Mouse (Mus musculus): Measurements from ENCODE around the gene Elk3. TPM values are rescaled to one million over a fixed set of nuclear protein-coding genes. Genes with fewer than 3 reads are reported as not detected.

Gene Elk3
- polyA plus RNA-seq, 1 experiment from 2014 or later: 45.6 TPM

GRCm38 (mm10) chr10:93276349-93276763 lies 34.6 kb downstream of the Elk3 start:
- H3K4me3 ChIP-seq (ENCODE audit: low read length): peak overlapping the region; percentile 30
- no peaks in the 10 kb centered on the region for H3K27me3 ChIP-seq (ENCODE audit: insufficient read depth, low read length)
- peak overlapping the region; percentile 53 for H3K9ac ChIP-seq (replicated peaks; ENCODE audit: low read length)
- no peaks in the 10 kb centered on the region for H3K9me3 ChIP-seq (ENCODE audit: low read length)
- WGBS: 16% methylated on average over 16 of the region's 16 CpGs
- ATAC-seq (ENCODE audit: low FRiP score, low TSS enrichment): peak; percentile 53
- H3K36me3 ChIP-seq (ENCODE audit: insufficient read depth, low read length): peaks cover 6% of the 10 kb centered on the region
- peak overlapping the region; percentile 33 for H3K27ac ChIP-seq (ENCODE audit: low read length)
- H3K4me2 ChIP-seq (replicated peaks; ENCODE audit: low read depth, low read length): peak overlapping the region; percentile 45
- H3K4me1 ChIP-seq (ENCODE audit: insufficient read depth, low read length): peaks cover 52% of the 10 kb centered on the region

GRCm38 (mm10) chr10:93275212-93276136 lies 35.5 kb downstream of the Elk3 start:
- Histone ChIP-seq H3K4me3 (ENCODE audit: low read length) (no peak overlapping the region), H3K9ac (replicated peaks; ENCODE audit: low read length) (peak overlapping the region; percentile 27; the same call in 1 of the 2 replicates), H3K27me3 (ENCODE audit: insufficient read depth, low read length) (no peaks in the 10 kb centered on the region), H3K4me1 (ENCODE audit: insufficient read depth, low read length) (peaks cover 47% of the 10 kb centered on the region), H3K9me3 (ENCODE audit: low read length) (no peaks in the 10 kb centered on the region), H3K4me2 (replicated peaks; ENCODE audit: low read depth, low read length) (peak overlapping the region; percentile 45; the same call in 1 of the 2 replicates), H3K27ac (ENCODE audit: low read length) (peak overlapping the region; percentile 28; the same call in 1 of the 2 replicates), H3K36me3 (ENCODE audit: insufficient read depth, low read length) (peaks cover 4% of the 10 kb centered on the region; the same call in 1 of the 2 replicates)
- WGBS: 58% methylated on average over 25 of the region's 25 CpGs
- ATAC-seq (ENCODE audit: low FRiP score, low TSS enrichment): no peak

- Histone ChIP-seq H3K4me3 (ENCODE audit: low read length) (no peak overlapping the region), H3K36me3 (ENCODE audit: insufficient read depth, low read length) (peaks cover 4% of the 10 kb centered on the region; the same call in 1 of the 2 replicates), H3K4me1 (ENCODE audit: insufficient read depth, low read length) (peaks cover 54% of the 10 kb centered on the region), H3K4me2 (replicated peaks; ENCODE audit: low read depth, low read length) (no peak overlapping the region), H3K27ac (ENCODE audit: low read length) (no peak overlapping the region), H3K27me3 (ENCODE audit: insufficient read depth, low read length) (no peaks in the 10 kb centered on the region), H3K9ac (replicated peaks; ENCODE audit: low read length) (no peak overlapping the region), H3K9me3 (ENCODE audit: low read length) (no peaks in the 10 kb centered on the region)
- 53% methylated on average over 2 of the region's 2 CpGs for WGBS
- no peak for ATAC-seq (ENCODE audit: low FRiP score, low TSS enrichment)
Observed at GRCm38 (mm10) chr10:93274277-93274696, 36.6 kb downstream of the Elk3 start.

- Histone ChIP-seq H3K36me3 (ENCODE audit: insufficient read depth, low read length) (no peaks in the 10 kb centered on the region), H3K9me3 (ENCODE audit: low read length) (no peaks in the 10 kb centered on the region), H3K9ac (replicated peaks; ENCODE audit: low read length) (no peak overlapping the region), H3K4me2 (replicated peaks; ENCODE audit: low read depth, low read length) (no peak overlapping the region), H3K27ac (ENCODE audit: low read length) (0 out of 2 replicates have a peak overlapping the region, but pooled peaks have one; percentile 3), H3K4me3 (ENCODE audit: low read length) (no peak overlapping the region), H3K27me3 (ENCODE audit: insufficient read depth, low read length) (no peaks in the 10 kb centered on the region), H3K4me1 (ENCODE audit: insufficient read depth, low read length) (peaks cover 56% of the 10 kb centered on the region)
- 0 out of 2 replicates have a peak, but pooled peaks have one; percentile 39 for ATAC-seq (ENCODE audit: low FRiP score, low TSS enrichment)
- 69% methylated on average over 14 of the region's 14 CpGs for WGBS
Observed at GRCm38 (mm10) chr10:93272986-93273982, 37.7 kb downstream of the Elk3 start.

- H3K27me3 ChIP-seq (ENCODE audit: insufficient read depth, low read length): no peaks in the 10 kb centered on the region
- no peak overlapping the region for H3K27ac ChIP-seq (ENCODE audit: low read length)
- no peaks in the 10 kb centered on the region for H3K36me3 ChIP-seq (ENCODE audit: insufficient read depth, low read length)
- no peak for ATAC-seq (ENCODE audit: low FRiP score, low TSS enrichment)
- 79% methylated on average over 7 of the region's 7 CpGs for WGBS
- peaks cover 49% of the 10 kb centered on the region for H3K4me1 ChIP-seq (ENCODE audit: insufficient read depth, low read length)
- no peak overlapping the region for H3K9ac ChIP-seq (replicated peaks; ENCODE audit: low read length)
- H3K4me2 ChIP-seq (replicated peaks; ENCODE audit: low read depth, low read length): no peak overlapping the region
- no peaks in the 10 kb centered on the region for H3K9me3 ChIP-seq (ENCODE audit: low read length)
- no peak overlapping the region for H3K4me3 ChIP-seq (ENCODE audit: low read length)
Observed at GRCm38 (mm10) chr10:93271831-93272230, 39.1 kb downstream of the Elk3 start.

- WGBS: 85% methylated on average over 6 of the region's 6 CpGs
- no peak overlapping the region for H3K9ac ChIP-seq (replicated peaks; ENCODE audit: low read length)
- H3K4me3 ChIP-seq (ENCODE audit: low read length): no peak overlapping the region
- ATAC-seq (ENCODE audit: low FRiP score, low TSS enrichment): no peak
- no peaks in the 10 kb centered on the region for H3K9me3 ChIP-seq (ENCODE audit: low read length)
- peaks cover 40% of the 10 kb centered on the region for H3K4me1 ChIP-seq (ENCODE audit: insufficient read depth, low read length)
- no peaks in the 10 kb centered on the region for H3K27me3 ChIP-seq (ENCODE audit: insufficient read depth, low read length)
- 0 out of 2 replicates have a peak, but pooled peaks cover 2% of the 10 kb centered on the region for H3K36me3 ChIP-seq (ENCODE audit: insufficient read depth, low read length)
- H3K27ac ChIP-seq (ENCODE audit: low read length): no peak overlapping the region
- no peak overlapping the region for H3K4me2 ChIP-seq (replicated peaks; ENCODE audit: low read depth, low read length)
Observed at GRCm38 (mm10) chr10:93270889-93271460, 40.0 kb downstream of the Elk3 start.

GRCm38 (mm10) chr10:93269744-93270143 lies 41.2 kb downstream of the Elk3 start:
- Histone ChIP-seq H3K4me3 (ENCODE audit: low read length) (no peak overlapping the region), H3K36me3 (ENCODE audit: insufficient read depth, low read length) (0 out of 2 replicates have a peak, but pooled peaks cover 6% of the 10 kb centered on the region), H3K9me3 (ENCODE audit: low read length) (no peaks in the 10 kb centered on the region), H3K4me1 (ENCODE audit: insufficient read depth, low read length) (peaks cover 28% of the 10 kb centered on the region), H3K27ac (ENCODE audit: low read length) (0 out of 2 replicates have a peak overlapping the region, but pooled peaks have one; percentile 21), H3K27me3 (ENCODE audit: insufficient read depth, low read length) (no peaks in the 10 kb centered on the region), H3K4me2 (replicated peaks; ENCODE audit: low read depth, low read length) (no peak overlapping the region), H3K9ac (replicated peaks; ENCODE audit: low read length) (no peak overlapping the region)
- WGBS: 15% methylated on average over 4 of the region's 4 CpGs
- no peak for ATAC-seq (ENCODE audit: low FRiP score, low TSS enrichment)

- Histone ChIP-seq H3K4me3 (ENCODE audit: low read length) (no peak overlapping the region), H3K36me3 (ENCODE audit: insufficient read depth, low read length) (peaks cover 10% of the 10 kb centered on the region), H3K9ac (replicated peaks; ENCODE audit: low read length) (no peak overlapping the region), H3K9me3 (ENCODE audit: low read length) (no peaks in the 10 kb centered on the region), H3K27ac (ENCODE audit: low read length) (no peak overlapping the region), H3K4me1 (ENCODE audit: insufficient read depth, low read length) (peaks cover 29% of the 10 kb centered on the region), H3K4me2 (replicated peaks; ENCODE audit: low read depth, low read length) (no peak overlapping the region), H3K27me3 (ENCODE audit: insufficient read depth, low read length) (no peaks in the 10 kb centered on the region)
- WGBS: 89% methylated on average over 3 of the region's 3 CpGs
- no peak for ATAC-seq (ENCODE audit: low FRiP score, low TSS enrichment)
Observed at GRCm38 (mm10) chr10:93268339-93268738, 42.6 kb downstream of the Elk3 start.

- H3K4me1 ChIP-seq (ENCODE audit: insufficient read depth, low read length): peaks cover 37% of the 10 kb centered on the region
- WGBS: 83% methylated on average over 5 of the region's 5 CpGs
- no peak for ATAC-seq (ENCODE audit: low FRiP score, low TSS enrichment)
Observed at GRCm38 (mm10) chr10:93267509-93267908, 43.4 kb downstream of the Elk3 start.

More at GRCm38 (mm10) chr10:93267509-93267908, 43.4 kb downstream of the Elk3 start:
- no peak overlapping the region for H3K4me3 ChIP-seq (ENCODE audit: low read length)
- no peak overlapping the region for H3K4me2 ChIP-seq (replicated peaks; ENCODE audit: low read depth, low read length)
- H3K27me3 ChIP-seq (ENCODE audit: insufficient read depth, low read length): no peaks in the 10 kb centered on the region
- H3K9me3 ChIP-seq (ENCODE audit: low read length): no peaks in the 10 kb centered on the region
- H3K36me3 ChIP-seq (ENCODE audit: insufficient read depth, low read length): peaks cover 10% of the 10 kb centered on the region
- H3K9ac ChIP-seq (replicated peaks; ENCODE audit: low read length): no peak overlapping the region
- no peak overlapping the region for H3K27ac ChIP-seq (ENCODE audit: low read length)

Data from kidney, embryonic 16.5 days (tissue).